Mouse (Mus musculus): ENCODE data around the gene Necab2. TPM values are rescaled to one million over a fixed set of nuclear protein-coding genes. Genes with fewer than 3 reads are reported as not detected.

Necab2 gene
- polyA plus RNA-seq, 1 experiment from 2014 or later: 65.7 TPM

DNA sequence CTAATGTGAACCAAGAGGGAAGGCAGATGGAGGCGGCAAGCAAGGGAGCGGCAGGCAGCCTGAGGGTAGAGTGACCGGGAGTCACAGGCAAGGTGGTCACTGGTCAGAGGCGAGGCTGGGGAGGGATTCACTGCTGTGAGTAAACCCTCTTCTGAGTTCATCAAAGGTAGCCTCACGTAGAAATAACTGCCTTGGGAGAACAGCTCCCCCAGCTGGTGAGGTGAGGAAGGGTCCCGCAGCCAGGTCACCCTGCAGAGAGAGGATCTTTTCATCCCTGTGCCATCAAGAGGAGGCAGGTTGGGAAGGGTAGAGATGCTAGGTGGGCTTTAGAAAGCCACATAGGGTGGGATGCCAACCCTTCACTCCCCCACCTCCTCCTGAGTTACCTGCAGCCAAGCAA, 50.3 kb downstream of the Necab2 start:
- H3K9ac ChIP-seq (ENCODE audit: low read depth, low read length): no peak overlapping the region
- ATAC-seq: no peak

DNA sequence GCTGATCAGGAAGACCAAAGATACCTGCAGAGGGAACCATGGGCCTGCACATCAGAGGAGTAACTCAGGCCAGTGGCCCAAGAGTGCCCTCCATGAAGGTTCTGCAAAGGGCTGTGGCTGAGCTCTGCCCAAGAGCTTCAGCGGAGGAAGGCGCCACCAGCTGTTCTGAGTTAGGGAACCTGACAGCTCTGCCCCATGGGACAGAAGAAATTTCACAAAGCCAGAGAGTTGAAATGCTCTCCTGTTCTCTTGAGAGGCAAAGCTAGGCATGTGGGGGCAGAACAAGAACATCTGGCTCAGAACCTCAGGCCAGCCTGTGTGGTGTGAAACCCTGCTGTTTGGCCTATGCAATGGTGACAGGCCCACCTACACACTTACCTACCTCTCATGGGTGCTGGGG, 53.3 kb downstream of the Necab2 start:
- Histone ChIP-seq H3K9me3 (replicated peaks; ENCODE audit: control insufficient read depth, low read length, poor library complexity, severe bottlenecking) (no peaks in the 10 kb centered on the region), H3K4me2 (ENCODE audit: low read length) (no peak overlapping the region), H3K36me3 (ENCODE audit: control insufficient read depth, insufficient read depth, low read length) (no peaks in the 10 kb centered on the region), H3K4me1 (ENCODE audit: control insufficient read depth, insufficient read depth, low read length) (peaks cover 6% of the 10 kb centered on the region), H3K27me3 (ENCODE audit: control insufficient read depth, insufficient read depth, low read depth, low read length) (no peaks in the 10 kb centered on the region), H3K4me3 (ENCODE audit: low read depth, low read length) (no peak overlapping the region), H3K9ac (ENCODE audit: low read depth, low read length) (no peak overlapping the region), H3K27ac (ENCODE audit: low read length) (no peak overlapping the region)
- 94% methylated on average over 2 of the region's 2 CpGs for WGBS
- ATAC-seq: no peak

More for the DNA sequence above, 50.3 kb downstream of the Necab2 start:
- Histone ChIP-seq H3K36me3 (ENCODE audit: control insufficient read depth, insufficient read depth, low read length) (no peaks in the 10 kb centered on the region), H3K9me3 (replicated peaks; ENCODE audit: control insufficient read depth, low read length, poor library complexity, severe bottlenecking) (no peaks in the 10 kb centered on the region), H3K27ac (ENCODE audit: low read length) (no peak overlapping the region), H3K27me3 (ENCODE audit: control insufficient read depth, insufficient read depth, low read depth, low read length) (no peaks in the 10 kb centered on the region), H3K4me1 (ENCODE audit: control insufficient read depth, insufficient read depth, low read length) (peaks cover 4% of the 10 kb centered on the region), H3K4me2 (ENCODE audit: low read length) (no peak overlapping the region), H3K4me3 (ENCODE audit: low read depth, low read length) (no peak overlapping the region)
- 37% methylated on average over 6 of the region's 6 CpGs for WGBS

DNA sequence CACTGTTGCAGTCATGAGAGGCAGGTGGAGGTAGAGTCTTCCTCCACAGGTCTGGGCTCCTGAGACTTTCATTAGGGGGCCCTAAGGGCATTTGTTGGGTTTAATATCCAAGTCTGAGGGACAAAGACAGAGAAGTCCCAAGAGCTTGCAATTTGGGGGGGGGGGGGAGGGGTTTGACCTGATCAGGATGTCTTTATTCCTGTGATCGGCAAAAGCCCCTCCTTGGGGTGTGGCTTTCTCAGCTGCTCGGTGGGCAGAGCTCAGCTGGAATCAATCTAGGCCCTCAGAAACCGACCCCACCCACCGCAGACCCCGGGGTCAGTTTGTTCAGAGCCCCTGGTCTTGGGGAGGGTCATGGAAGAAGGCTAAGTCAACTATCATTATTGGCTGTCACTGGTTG, 55.1 kb downstream of the Necab2 start, which contains the start of gene Slc38a8:
TSS of gene Slc38a8 (minus strand) at position 101 of the 400 bp plus-strand sequence.
- H3K9ac ChIP-seq (ENCODE audit: low read depth, low read length): no peak within 1 kb of the TSS
- H3K9me3 ChIP-seq (replicated peaks; ENCODE audit: control insufficient read depth, low read length, poor library complexity, severe bottlenecking): no peaks in the 10 kb centered on the region
- ATAC-seq: no peak
- 48% methylated on average over 5 of the region's 5 CpGs for WGBS
- no peaks in the 10 kb centered on the region for H3K27me3 ChIP-seq (ENCODE audit: control insufficient read depth, insufficient read depth, low read depth, low read length)
- no peak within 1 kb of the TSS for H3K4me3 ChIP-seq (ENCODE audit: low read depth, low read length)
- no peak within 1 kb of the TSS for H3K4me2 ChIP-seq (ENCODE audit: low read length)
- H3K36me3 ChIP-seq (ENCODE audit: control insufficient read depth, insufficient read depth, low read length): no peaks in the 10 kb centered on the region
- H3K27ac ChIP-seq (ENCODE audit: low read length): no peak within 1 kb of the TSS
- peaks cover 15% of the 10 kb centered on the region for H3K4me1 ChIP-seq (ENCODE audit: control insufficient read depth, insufficient read depth, low read length)

DNA sequence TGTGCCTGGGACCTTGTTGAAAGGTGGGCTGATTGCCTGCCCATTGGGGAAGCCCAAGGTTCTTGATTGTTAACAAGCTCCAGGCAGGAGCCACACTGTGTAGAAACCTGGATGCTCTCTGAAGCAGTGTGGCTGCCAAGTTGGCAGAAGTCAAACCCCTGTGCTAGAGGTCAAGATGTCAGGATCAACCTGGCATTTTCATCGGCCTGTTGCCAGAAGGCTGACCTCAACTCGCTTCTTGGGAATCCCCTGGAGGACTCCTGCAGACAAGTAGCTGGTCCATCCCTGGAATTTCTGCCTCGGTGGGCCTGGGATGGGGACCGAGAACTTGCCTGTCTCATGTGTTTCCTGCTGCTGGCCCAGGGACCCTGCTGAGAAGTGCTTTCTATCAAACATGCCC, 55.6 kb downstream of the Necab2 start:
- Histone ChIP-seq H3K4me2 (ENCODE audit: low read length) (no peak overlapping the region), H3K27ac (ENCODE audit: low read length) (no peak overlapping the region), H3K36me3 (ENCODE audit: control insufficient read depth, insufficient read depth, low read length) (no peaks in the 10 kb centered on the region), H3K27me3 (ENCODE audit: control insufficient read depth, insufficient read depth, low read depth, low read length) (no peaks in the 10 kb centered on the region), H3K9ac (ENCODE audit: low read depth, low read length) (no peak overlapping the region), H3K9me3 (replicated peaks; ENCODE audit: control insufficient read depth, low read length, poor library complexity, severe bottlenecking) (no peaks in the 10 kb centered on the region), H3K4me3 (ENCODE audit: low read depth, low read length) (no peak overlapping the region), H3K4me1 (ENCODE audit: control insufficient read depth, insufficient read depth, low read length) (peaks cover 15% of the 10 kb centered on the region)
- 63% methylated on average over 4 of the region's 4 CpGs for WGBS
- ATAC-seq: no peak

DNA sequence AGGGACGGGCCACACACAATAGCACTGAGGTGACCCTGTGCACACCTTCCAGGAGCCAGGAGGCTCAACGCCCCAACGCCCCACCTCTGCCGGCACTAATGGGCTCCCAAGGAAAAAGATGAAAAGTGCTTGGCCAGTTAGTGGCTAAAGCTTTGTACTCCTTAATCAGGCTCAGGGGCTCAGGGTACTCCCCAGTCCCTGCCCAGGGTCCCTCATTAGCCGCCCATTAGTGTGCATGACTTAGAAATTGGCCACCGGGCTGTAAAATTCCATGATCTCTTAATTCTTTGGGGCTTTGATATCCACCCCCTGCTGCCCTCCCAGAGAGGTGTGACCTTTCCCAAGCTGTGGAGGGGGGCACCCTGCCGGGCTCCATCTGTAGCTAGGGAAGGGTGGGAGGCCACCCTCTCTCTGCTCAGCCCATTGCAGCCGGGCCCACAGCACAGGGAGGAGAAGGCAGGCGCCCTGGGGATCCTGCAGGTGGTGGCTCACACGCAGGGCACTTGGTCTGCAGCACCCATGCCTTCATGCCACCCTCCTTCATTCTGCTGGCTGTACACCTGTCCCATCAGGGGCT, 56.8 kb downstream of the Necab2 start:
- H3K36me3 ChIP-seq (ENCODE audit: control insufficient read depth, insufficient read depth, low read length): peaks cover 6% of the 10 kb centered on the region
- H3K4me3 ChIP-seq (ENCODE audit: low read depth, low read length): no peak overlapping the region
- no peak overlapping the region for H3K9ac ChIP-seq (ENCODE audit: low read depth, low read length)
- no peaks in the 10 kb centered on the region for H3K9me3 ChIP-seq (replicated peaks; ENCODE audit: control insufficient read depth, low read length, poor library complexity, severe bottlenecking)
- no peaks in the 10 kb centered on the region for H3K27me3 ChIP-seq (ENCODE audit: control insufficient read depth, insufficient read depth, low read depth, low read length)
- ATAC-seq: no peak
- peaks cover 11% of the 10 kb centered on the region for H3K4me1 ChIP-seq (ENCODE audit: control insufficient read depth, insufficient read depth, low read length)
- H3K4me2 ChIP-seq (ENCODE audit: low read length): no peak overlapping the region
- no peak overlapping the region for H3K27ac ChIP-seq (ENCODE audit: low read length)
- WGBS: 22% methylated on average over 9 of the region's 10 CpGs

DNA sequence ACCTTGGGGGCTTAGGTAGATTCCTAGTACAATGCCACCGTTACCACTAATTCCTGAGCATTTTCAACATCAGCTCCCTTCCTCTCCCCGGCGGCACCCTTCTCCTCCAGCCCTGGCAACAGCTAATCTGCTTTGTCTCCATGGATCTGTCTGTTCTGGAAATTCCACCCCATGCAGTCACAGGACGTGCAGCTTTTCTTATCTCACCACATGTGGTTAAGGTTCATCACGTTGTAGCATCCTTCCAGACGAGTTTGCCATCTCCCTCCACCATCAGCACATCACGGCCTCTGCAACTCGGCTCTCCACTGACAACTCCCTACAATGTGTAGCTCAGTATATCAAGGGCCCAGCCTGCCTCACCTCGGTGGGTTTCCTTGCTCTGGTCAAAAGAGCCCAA, 59.0 kb downstream of the Necab2 start:
- Histone ChIP-seq H3K4me1 (ENCODE audit: control insufficient read depth, insufficient read depth, low read length) (peaks cover 11% of the 10 kb centered on the region), H3K27me3 (ENCODE audit: control insufficient read depth, insufficient read depth, low read depth, low read length) (no peaks in the 10 kb centered on the region), H3K4me3 (ENCODE audit: low read depth, low read length) (no peak overlapping the region), H3K9me3 (replicated peaks; ENCODE audit: control insufficient read depth, low read length, poor library complexity, severe bottlenecking) (no peaks in the 10 kb centered on the region), H3K36me3 (ENCODE audit: control insufficient read depth, insufficient read depth, low read length) (peaks cover 16% of the 10 kb centered on the region), H3K9ac (ENCODE audit: low read depth, low read length) (0 out of 2 replicates have a peak overlapping the region, but pooled peaks have one; percentile 3), H3K4me2 (ENCODE audit: low read length) (no peak overlapping the region), H3K27ac (ENCODE audit: low read length) (peak overlapping the region; percentile 55; the same call in 1 of the 2 replicates)
- 16% methylated on average over 9 of the region's 9 CpGs for WGBS
- 0 out of 2 replicates have a peak, but pooled peaks have one; percentile 7 for ATAC-seq

DNA sequence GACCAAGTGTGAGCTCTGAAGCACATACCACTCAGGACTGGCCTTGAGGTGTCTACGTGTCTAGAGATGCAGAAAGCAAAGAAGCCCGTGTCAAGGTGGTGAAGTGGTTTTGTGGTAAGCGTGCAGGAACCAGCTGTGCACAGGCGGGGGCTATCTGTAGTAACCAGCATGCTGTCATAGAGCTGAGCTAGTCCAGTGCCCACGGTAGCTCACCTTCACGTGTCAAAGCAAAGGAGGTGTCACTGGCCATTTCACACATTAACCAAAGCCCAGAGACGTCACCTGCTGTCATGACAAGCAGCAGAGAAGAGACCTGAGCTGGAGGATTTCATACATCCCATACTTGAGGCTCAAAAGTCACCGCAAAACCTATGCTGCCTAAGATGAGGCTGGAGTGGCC, 59.6 kb downstream of the Necab2 start:
- Histone ChIP-seq H3K4me1 (ENCODE audit: control insufficient read depth, insufficient read depth, low read length) (peaks cover 11% of the 10 kb centered on the region), H3K4me2 (ENCODE audit: low read length) (no peak overlapping the region), H3K4me3 (ENCODE audit: low read depth, low read length) (no peak overlapping the region), H3K27ac (ENCODE audit: low read length) (no peak overlapping the region; the same call in 1 of the 2 replicates), H3K9me3 (replicated peaks; ENCODE audit: control insufficient read depth, low read length, poor library complexity, severe bottlenecking) (no peaks in the 10 kb centered on the region), H3K36me3 (ENCODE audit: control insufficient read depth, insufficient read depth, low read length) (peaks cover 19% of the 10 kb centered on the region), H3K9ac (ENCODE audit: low read depth, low read length) (no peak overlapping the region), H3K27me3 (ENCODE audit: control insufficient read depth, insufficient read depth, low read depth, low read length) (no peaks in the 10 kb centered on the region)
- 83% methylated on average over 8 of the region's 8 CpGs for WGBS
- ATAC-seq: no peak

DNA sequence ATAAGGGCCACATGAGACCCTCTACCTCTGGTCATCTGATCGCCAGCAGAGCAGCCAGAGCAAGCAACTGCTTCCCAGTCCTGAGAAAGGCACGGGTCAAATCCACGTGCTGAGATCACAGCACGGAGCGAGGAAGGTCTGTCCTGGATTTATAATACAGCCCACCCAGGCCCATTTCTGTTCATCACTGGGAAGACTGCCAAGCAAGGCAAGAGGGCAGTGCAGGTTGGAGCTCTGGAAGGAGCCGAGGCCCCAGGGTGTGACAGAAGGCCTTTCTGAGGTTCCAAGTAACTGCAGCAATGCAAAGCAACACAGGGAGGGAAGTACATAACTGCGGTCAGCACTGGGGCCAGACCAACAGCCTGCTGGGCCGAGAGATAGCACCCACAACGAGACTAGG, 64.0 kb downstream of the Necab2 start:
- Histone ChIP-seq H3K4me2 (ENCODE audit: low read length) (no peak overlapping the region), H3K4me3 (ENCODE audit: low read depth, low read length) (no peak overlapping the region), H3K27me3 (ENCODE audit: control insufficient read depth, insufficient read depth, low read depth, low read length) (no peaks in the 10 kb centered on the region), H3K27ac (ENCODE audit: low read length) (no peak overlapping the region), H3K36me3 (ENCODE audit: control insufficient read depth, insufficient read depth, low read length) (peaks cover 34% of the 10 kb centered on the region), H3K4me1 (ENCODE audit: control insufficient read depth, insufficient read depth, low read length) (peaks cover 7% of the 10 kb centered on the region), H3K9me3 (replicated peaks; ENCODE audit: control insufficient read depth, low read length, poor library complexity, severe bottlenecking) (no peaks in the 10 kb centered on the region), H3K9ac (ENCODE audit: low read depth, low read length) (no peak overlapping the region)
- 85% methylated on average over 9 of the region's 9 CpGs for WGBS
- no peak for ATAC-seq

DNA sequence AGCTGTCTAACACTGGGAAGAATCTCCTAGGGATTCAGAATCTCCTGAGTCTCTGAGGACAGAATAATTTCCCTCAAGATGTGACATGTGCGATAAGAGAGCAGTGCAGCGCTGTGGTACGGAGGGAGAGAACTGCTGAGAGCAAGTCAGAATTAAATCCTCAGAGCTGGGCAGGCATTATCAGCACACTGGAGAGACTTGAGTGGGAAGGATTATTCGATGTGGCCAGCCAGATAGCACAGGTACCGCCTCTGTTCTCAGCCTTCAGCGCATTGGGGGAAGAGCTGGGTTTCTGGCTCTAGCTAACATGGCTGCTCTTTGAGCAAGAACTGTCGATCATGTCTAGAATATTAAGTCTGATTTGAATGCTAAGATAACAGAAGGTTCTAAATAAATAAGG, 65.2 kb downstream of the Necab2 start:
- no peak overlapping the region for H3K4me3 ChIP-seq (ENCODE audit: low read depth, low read length)
- H3K27me3 ChIP-seq (ENCODE audit: control insufficient read depth, insufficient read depth, low read depth, low read length): no peaks in the 10 kb centered on the region
- H3K9ac ChIP-seq (ENCODE audit: low read depth, low read length): no peak overlapping the region
- peaks cover 3% of the 10 kb centered on the region; the same call in 1 of the 2 replicates for H3K4me1 ChIP-seq (ENCODE audit: control insufficient read depth, insufficient read depth, low read length)
- peaks cover 34% of the 10 kb centered on the region for H3K36me3 ChIP-seq (ENCODE audit: control insufficient read depth, insufficient read depth, low read length)
- peak overlapping the region; percentile 54 for H3K27ac ChIP-seq (ENCODE audit: low read length)
- WGBS: 75% methylated on average over 7 of the region's 7 CpGs
- H3K9me3 ChIP-seq (replicated peaks; ENCODE audit: control insufficient read depth, low read length, poor library complexity, severe bottlenecking): no peaks in the 10 kb centered on the region
- no peak overlapping the region for H3K4me2 ChIP-seq (ENCODE audit: low read length)
- peak; percentile 40; the same call in 1 of the 2 replicates for ATAC-seq

Measured in midbrain, embryonic 16.5 days (tissue).